Mouse (Mus musculus) gastrocnemius, adult 18-20 months (tissue): ENCODE measurements around the gene Srsf9. TPM values are rescaled to one million over a fixed set of nuclear protein-coding genes. Genes with fewer than 3 reads are reported as not detected.
A peak's percentile ranks its signal among the peaks of the same experiment; 100 is the strongest.
"Not testable (repeated sequence)": the region's sequence is repeated elsewhere in the genome, so short reads cannot be mapped to it uniquely, and the experiment has no call there.

Experiments
- DNase-seq: peaks from one replicate; pipeline ENCODE4 v3.0.0; 2021; ENCODE audit warnings: low spot score
- long read RNA-seq, 2 experiments: library from polyadenylated mRNA; stranded (forward); transcript quantifications; one replicate each; pipeline ENCODE4 v2.0.0; 2021
- total RNA-seq, 2 experiments: library from RNA; stranded (reverse); gene quantifications; 2 replicates each; pipeline ENCODE4 v1.2.3; 2021

The Srsf9 gene
- 10 to 100 TPM in 1 of 2 experiments, 1 to 10 TPM in 1; 9.6 to 13.2 TPM for total RNA-seq
- long read RNA-seq, experiment 1, transcript Srsf9-201 (4 exons, 1,162 nt) = major isoform, 8 of 31 reads
- long read RNA-seq, experiment 1, transcript Srsf9-205 (6 exons, 1,392 nt) = minor isoform, 6 of 31 reads
- long read RNA-seq, experiment 1, partial matches to known transcripts = 5 of 31 reads
- long read RNA-seq, experiment 1, other reads (novel, unspliced or antisense) = 12 of 31 reads
- long read RNA-seq, experiment 2, transcript Srsf9-201 (4 exons, 1,162 nt) = minor isoform, 8 of 26 reads
- long read RNA-seq, experiment 2, transcript Srsf9-205 (6 exons, 1,392 nt) = major isoform, 11 of 26 reads
- long read RNA-seq, experiment 2, partial matches to known transcripts = 2 of 26 reads
- long read RNA-seq, experiment 2, other reads (novel, unspliced or antisense) = 5 of 26 reads

DNA sequence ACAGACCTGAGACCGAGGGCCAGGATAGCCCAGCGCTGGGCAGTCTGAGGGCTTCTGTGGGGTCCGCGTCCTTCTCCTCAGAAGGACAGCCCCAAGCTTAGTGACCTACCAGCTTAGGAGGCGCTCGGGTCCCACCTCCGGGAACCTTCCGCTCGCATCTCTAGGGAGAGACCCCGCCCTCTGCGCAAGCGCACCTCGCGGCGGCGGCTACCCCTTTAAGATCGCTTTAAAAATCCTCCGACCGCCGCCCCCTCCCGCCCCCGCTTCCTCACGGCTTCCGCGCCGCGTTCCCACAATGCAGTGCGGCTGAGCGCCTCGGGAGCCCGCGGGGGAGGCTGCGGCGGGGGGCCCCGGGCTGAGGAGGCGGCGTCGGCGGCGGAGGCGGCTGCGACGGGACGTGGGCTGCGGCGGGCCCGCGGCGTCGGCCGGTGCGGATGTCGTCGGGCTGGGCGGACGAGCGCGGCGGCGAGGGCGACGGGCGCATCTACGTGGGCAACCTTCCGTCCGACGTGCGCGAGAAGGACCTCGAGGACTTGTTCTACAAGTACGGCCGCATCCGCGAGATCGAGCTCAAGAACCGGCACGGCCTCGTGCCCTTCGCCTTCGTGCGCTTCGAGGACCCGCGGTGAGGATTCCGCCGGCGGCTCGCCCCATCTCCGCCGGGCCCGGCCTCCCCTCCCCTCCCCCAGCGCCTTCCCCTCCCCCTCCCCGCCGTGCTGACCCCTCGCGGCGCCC, at the start of gene Srsf9:
Gene Srsf9 (plus strand): TSS at position 303 of the 735 bp plus-strand sequence.
- peak; percentile 95 for DNase-seq

DNA sequence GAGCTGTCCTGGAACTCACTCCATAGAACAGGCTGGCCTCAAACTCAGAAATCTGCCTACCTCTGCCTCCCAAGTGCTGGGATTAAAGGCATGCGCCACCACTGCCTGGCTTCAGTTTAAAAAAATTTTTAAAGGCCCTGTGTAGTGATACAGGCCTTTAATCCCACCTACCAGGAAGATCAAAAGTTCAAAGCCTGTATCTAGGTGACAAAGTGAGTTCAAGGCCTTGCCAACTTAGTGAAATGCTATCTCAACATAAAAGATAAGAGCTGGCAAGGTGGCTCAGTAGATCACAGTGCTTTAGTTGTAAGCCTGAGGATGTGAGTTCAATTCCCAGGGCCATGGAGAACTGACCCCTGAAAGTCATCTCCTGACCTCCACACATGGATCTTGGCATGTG, 48.9 kb upstream of the Srsf9 start:
- DNase-seq = no peak

DNA sequence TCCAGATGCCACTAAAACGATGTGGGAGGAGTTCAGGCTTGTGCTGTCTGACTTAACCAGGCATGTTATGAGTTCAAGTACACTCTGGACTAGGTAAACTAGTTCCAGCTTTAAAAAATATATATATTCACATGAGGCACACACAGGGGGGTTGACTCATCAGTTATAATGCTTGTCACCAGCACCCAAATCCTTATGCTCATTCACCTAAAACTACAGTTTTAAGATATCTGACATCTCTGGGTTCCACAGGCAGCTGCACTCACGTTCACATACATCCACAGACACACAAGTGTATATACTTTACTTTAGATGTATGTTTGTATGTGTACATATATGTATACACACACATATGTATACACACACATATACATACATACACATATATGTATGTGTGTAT, 48.2 kb upstream of the Srsf9 start:
- DNase-seq = no peak

DNA sequence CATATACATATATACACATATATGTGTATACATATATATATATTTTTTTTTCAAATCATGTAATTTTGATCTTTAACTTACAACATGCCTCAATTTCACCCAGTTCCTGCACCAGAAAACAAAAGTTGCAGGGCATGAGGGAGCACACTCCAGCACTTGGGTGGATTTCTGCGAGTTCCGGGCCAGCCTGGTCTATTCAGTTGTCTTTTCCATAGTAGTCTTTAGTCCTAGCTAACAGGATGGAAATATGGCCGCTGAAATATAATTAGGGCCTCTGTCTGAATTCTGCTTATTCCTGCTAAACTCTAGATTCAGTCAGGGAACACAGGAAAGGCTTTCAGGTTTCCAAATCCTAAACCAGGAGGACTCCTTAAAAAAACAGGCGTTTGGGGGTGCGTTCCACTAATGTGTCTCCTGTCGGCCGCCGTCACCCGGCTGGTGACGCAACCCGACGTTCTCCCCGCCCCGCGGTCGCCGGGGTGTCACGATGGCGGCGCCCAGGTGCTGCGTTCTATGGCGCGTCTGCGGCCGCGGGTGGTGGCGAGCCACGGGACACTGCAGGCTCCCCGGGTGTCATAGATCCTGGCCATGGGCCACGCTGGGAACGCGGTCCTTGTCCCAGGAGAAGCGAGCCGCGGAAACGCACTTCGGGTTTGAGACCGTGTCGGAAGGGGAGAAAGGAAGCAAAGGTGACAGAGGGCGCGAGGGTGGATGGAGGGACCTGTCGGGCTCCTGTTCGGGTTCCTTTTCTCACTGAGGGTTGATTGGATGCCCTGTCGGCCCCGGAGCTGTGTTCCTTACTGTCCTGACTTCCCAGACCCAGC, 47.5 kb upstream of the Srsf9 start, which contains the start of gene Coq5:
Gene Coq5 (plus strand): TSS at position 441 of the 824 bp plus-strand sequence.
- DNase-seq = peak; percentile 87

DNA sequence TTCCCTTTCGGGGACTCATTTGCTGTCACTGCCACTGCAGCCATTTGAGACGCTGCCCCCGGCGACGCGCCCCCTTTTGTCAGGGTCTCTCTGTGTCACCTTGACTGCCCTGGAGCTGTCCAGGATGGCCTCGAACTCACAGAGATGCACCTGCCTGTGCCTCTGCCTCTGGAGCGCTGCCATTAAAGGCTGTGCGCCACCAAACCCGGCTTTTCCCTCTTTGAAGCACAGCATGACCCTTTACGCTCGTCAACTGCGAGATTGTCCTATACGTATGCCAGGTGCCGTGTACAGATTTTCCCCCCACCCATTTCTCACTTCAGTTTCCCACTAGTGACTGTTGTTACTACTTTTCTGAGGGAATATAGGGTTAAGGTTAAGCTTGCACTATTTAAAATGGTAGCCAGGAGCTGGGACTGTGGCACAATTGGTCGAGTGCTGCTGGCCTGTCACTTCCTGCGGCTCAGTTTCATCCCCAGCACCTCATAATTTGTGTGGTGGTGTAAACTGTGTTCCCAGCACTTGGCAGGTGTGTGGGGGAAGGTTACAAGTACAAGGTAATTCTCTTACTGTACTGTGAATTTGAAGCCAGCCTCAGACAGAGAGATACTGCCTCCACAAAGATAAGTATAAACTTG, 46.8 kb upstream of the Srsf9 start:
- DNase-seq = no peak

DNA sequence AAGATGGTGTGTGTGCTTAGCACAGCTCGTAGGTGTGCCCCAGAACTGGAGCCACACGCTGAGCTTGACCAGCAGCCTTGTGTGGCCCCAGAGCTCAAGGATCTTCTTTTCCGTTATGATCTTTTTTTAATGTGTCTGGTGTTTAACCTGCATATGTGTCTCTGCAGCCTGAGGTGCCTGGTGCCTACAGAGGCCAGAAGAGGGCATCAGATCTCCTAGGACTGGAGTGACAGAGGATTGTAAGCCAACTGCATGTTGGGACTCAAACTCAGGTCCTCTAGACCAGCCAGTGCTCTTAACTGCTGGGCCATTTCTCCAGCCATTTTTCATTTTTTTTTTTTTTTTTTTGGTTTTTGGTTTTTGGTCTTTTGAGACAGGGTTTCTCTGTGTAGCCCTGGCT, 42.2 kb upstream of the Srsf9 start:
- DNase-seq = no peak

DNA sequence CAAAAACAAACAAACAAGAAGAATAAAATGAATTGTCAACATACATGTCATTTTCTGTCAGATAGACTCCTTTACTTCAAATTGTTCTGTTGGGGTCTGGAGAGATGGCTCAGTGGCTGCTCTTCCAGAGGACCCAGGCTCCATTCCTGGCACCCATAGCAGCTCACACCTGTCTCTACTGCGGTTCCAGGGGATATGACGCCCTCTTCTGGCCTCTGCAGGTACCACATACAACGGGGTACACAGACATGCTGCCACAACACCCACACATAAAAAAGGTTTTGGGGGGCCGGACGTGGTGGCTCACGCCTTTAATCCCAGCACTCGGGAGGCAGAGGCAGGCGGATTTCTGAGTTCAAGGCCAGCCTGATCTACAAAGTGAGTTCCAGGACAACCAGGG, 32.8 kb upstream of the Srsf9 start:
- no peak for DNase-seq

DNA sequence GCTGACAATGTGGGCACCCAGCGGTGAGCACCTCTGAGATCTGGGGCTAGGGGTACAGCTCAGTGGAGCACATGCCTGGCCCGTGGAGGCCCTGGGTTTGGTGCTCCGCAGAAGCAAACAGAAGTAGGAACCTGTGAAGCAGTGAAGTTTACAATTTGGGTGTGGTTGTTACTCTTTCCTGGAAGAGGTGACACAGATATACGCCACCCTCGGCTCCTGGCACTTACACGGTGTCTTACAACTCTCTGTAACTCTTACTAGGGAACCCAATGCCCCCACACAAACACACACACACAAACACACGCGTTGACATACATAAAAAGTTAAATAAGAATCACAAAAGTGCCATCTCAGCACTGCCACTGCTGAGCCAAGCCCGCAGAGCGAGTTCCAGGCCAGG, 30.6 kb upstream of the Srsf9 start:
- no peak for DNase-seq

DNA sequence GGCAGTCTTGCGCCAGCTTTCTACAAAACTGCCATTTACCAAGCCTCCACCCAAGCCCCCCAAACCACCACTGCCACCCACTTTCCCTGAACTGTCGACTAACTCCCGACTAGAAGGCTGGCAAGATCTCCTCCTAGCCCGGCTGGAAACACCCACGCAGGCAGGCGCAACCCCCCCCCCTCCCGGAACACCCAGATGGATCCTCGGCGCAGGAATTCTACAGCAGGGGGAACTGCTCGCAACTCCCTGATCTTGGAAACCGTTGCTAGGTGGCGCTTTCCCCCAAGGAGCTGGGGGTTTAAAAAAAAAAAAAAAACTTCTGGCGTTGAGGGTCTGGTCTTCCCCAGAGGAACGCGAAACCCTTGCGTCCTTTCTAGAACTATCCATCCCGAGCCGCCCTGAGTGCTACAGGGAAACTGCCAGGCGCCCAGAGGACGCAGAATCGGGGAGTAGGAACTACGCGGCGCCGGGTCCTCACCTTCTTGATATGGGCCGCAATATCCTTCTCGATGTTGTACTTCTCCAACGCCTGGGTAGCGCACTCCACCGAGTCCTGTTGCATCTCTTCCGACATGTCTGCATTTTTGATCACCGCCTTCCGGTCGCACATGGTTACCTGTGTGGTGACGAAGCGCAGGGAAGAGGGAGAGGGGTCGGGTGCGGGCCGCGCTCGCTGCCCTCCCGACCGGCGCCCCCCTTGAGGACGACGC, 26.8 kb upstream of the Srsf9 start:
- DNase-seq = peak; percentile 57

DNA sequence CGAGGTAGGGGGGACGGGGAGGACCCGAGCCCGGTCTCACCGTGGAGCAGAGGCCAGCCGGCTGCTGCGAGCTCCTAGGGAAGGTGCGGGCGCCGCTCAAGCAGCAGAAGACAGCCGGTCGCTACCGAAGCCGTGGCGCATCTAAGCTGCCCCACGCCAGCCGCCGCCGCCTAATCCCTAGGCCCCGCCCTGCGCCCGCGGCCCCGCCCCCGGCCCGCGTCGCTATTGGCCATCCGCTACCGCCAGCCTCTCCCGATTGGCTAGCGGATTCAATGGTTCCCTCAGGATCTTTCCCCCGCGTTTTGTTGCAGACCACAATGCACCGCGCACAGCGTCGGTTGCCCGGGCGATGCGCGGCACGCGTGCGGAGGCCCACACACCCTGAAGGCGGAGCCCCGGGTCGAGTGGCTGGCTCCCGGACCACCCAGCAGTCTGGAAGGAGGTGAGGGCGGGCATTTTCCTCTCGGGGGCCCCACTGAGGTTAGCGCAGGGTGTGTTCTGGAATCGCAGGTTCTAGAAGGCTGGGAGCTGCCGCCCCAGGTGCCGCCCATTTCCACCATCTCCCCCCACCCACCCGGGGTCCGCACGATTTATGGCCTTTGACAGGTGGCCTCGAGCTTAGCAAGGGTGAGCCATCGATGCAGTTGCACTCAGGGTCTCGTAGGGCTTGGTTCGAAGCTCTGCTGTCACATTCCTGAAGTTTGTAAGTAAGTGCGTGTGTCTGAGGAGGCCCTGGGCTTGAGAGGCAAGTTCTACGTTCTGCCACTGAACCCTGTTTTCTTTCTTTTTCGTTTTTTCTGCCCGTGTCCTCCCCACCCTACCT, 26.0 kb upstream of the Srsf9 start, which contains the start of gene Dynll1:
Gene Dynll1 (minus strand): TSS at position 208 of the 823 bp plus-strand sequence.
- peak; percentile 100 for DNase-seq

DNA sequence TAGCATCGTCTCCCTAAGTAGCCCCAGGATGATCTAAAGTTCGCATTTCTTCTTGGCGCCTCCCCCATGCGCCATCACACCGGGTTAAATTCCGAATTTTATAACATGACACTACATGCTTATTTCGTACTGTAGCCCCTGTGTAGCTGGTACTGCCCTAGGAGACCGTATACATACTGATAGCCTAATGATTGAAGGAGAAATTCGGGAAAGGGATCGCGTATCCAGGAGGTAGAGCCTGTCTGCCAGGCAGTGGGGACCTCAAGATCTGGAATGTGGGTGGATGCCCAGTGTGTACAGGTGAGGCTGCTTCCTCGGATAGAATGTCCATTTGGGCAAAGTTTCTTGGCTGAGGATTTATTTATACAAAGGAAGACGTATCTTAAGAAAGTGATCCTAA, 25.4 kb upstream of the Srsf9 start:
- no peak for DNase-seq

DNA sequence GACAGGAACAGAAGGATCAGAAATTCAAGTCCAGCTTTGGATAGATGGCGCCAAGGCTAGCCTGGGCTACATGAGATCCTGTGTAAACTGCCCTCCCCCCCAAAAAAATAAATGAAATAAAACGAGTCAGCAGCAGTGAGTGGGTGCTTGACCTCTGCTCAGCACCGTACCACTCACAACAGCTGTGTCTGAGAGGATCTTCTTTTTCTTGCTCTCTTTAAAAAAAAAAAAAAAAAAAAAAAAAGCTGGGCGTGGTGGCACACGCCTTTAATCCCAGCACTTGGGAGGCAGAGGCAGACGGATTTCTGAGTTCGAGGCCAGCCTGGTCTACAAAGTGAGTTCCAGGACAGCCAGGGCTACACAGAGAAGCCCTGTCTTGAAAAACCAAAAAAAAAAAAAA, 24.8 kb upstream of the Srsf9 start:
- not testable (repeated sequence) for DNase-seq

DNA sequence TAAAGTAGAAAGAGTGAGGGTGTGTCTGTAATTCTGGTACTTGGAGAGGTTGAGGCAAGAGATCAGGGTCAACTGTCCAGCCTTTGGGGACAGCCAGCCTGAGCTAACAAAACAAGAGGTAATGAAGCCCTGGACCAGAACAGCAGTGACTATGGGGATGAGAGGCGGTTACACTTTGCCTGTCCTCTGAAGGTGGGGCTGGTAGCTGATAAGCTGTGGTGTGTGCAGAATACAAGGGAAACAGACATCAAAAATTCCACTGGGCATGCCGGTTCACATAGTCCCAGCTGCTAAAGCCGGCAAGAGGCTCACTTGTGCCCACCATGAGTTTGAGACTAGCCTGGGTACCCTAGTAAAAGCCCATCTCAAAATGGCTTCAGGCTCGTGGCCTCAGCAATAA, 14.6 kb upstream of the Srsf9 start:
- DNase-seq = no peak

DNA sequence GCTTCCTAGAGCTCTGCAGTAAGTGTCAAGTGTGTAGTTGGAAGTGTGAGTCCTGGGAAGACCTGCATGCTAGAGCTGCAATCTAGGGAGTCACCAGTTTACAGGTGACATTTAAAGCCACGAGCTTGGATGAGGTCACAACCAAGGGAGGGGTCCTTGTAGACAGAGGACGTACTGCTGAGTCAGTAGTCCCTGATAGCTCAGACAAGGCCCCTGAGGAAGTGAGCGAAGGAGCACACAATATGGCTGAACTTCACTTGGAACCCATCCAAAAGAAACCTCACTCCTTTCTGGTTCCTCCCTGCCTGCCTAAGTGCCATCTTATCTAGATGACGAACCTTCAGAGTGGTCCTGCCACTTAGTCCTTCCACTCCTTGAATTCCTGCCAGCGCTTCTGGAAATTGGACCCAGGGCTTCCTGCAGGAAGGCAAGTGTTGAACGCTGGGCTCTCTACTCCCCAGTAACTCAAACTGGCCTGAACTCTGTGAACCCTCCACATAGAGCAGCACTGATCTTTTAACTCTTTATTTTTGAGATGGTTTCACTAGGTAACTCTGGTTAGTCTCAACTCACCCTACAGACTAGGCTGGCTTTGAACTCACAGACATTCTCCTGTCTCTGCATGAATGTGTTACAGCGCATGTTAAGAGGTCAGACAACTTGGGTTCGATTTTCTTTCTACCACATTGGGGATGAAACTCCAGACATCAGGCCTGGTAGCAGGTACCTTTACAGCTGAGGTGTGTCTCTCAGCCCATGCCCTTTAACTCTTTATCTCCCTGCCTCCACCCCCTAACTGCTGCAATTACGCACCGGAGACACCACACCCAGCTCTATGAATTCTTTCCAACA, 13.9 kb upstream of the Srsf9 start:
- DNase-seq = no peak

DNA sequence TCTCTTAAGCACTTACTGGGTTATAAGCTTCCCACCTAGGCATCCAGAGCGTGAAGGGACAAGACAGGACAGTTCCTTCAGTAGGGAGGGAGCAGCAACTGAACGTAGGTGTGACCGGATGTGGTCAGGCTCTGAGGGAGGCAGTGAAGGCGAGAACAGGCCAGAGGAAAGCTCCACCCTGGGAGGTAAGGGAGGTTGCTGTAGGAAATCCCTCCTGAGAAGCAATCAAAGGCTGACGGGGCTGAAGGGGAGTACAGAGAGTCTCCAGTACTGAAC, 13.4 kb upstream of the Srsf9 start:
- DNase-seq = no peak

DNA sequence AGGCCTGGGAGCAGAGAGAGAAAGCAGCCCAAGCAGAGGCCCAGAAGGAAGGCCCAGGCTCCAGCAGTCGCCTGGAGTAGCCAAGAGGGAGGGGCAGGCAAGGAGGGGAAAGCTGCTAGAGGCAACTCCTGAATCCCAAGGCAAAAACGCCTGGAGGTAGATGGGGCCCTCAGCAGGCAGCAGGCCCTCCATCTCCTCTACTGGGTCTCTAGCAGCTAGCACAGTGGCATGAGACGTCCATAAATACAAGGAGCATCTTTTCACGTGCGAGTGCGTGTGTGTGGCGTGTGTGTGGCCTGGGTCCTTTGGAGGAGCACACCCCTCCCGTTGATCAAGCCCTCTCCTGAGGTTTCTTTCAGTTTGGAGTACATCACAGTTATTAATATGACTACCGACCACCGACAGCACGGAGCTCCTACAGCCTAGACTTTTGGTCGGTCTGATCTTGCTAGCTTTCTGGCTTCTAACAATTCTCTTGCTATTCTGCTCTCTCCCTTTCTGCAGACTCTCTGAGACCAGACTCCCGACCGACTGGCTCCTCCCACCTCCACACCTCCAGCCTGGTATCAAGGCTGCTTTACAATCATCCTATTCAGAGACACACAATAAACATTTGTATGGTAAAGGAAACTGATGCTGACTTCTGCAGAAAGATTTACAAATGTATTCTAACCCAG, 9.9 kb upstream of the Srsf9 start:
- DNase-seq = no peak

DNA sequence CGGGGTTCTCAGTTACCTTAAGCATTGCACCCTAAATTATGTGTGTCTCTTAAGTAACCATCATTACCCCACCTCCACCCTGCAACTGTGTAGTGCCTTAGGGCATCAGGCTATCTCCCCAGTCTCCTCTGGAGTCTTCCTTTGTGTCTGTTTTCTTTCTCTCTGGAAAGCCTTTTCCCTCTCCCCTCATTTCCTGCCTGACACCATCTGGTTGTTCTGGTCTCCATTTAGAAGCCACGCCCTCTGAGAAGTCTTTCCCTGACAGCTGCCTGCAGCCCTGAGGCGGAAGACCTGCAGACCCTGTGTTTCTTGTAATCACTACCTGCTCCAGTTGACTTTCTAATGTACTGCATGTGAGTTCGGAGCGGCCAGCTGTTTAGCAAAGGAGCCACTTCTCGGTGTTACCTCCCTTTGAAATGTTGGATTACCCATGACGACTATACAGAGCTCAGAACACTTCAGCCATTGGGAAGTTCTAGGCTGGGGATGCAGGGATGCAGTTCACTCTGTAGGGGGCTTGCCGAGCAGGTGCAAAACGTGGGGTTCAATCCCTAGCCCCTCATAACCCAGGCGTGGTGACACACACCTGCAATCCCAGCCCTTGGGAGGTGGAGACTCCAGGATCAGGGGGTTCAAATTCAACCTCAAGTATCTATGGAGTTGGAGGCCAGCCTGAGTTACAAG, 9.2 kb upstream of the Srsf9 start:
- no peak for DNase-seq
